Mouse (Mus musculus): ENCODE data around the gene Havcr2. TPM values are rescaled to one million over a fixed set of nuclear protein-coding genes. Genes with fewer than 3 reads are reported as not detected.
A peak's percentile ranks its signal among the peaks of the same experiment; 100 is the strongest.
"Not testable (repeated sequence)": the region's sequence is repeated elsewhere in the genome, so short reads cannot be mapped to it uniquely, and the experiment has no call there.

Havcr2 gene
- 0.55 and 0.82 TPM in 2 replicates for polyA plus RNA-seq (2015; fragmentation: Nextera tagmentation; extraction: Ambion mirVana)

- DNase-seq (ENCODE audit: low spot score) = no peak
Measured at GRCm38 (mm10) chr11:46454453-46455045, at the start of gene Havcr2. TSS of gene Havcr2 (plus strand) at chr11:46454935.

GRCm38 (mm10) chr11:46404986-46405385 is 49.7 kb upstream of the Havcr2 start:
- DNase-seq (ENCODE audit: low spot score) = peak; percentile 86

- DNase-seq (ENCODE audit: low spot score) = no peak
Measured at GRCm38 (mm10) chr11:46406721-46407120, 48.0 kb upstream of the Havcr2 start.

- DNase-seq (ENCODE audit: low spot score) = no peak
Measured at GRCm38 (mm10) chr11:46410018-46410563, 44.6 kb upstream of the Havcr2 start.

GRCm38 (mm10) chr11:46418438-46418837 is 36.3 kb upstream of the Havcr2 start:
- no peak for DNase-seq (ENCODE audit: low spot score)

GRCm38 (mm10) chr11:46418860-46419259 is 35.9 kb upstream of the Havcr2 start:
- no peak for DNase-seq (ENCODE audit: low spot score)

GRCm38 (mm10) chr11:46421086-46421888 is 33.4 kb upstream of the Havcr2 start:
- DNase-seq (ENCODE audit: low spot score) = peak; percentile 77

GRCm38 (mm10) chr11:46428131-46428530 is 26.6 kb upstream of the Havcr2 start:
- not testable (repeated sequence) for DNase-seq (ENCODE audit: low spot score)

GRCm38 (mm10) chr11:46430123-46430522 is 24.6 kb upstream of the Havcr2 start:
- no peak for DNase-seq (ENCODE audit: low spot score)

- DNase-seq (ENCODE audit: low spot score) = peak; percentile 90
Measured at GRCm38 (mm10) chr11:46431129-46431528, 23.6 kb upstream of the Havcr2 start.

- DNase-seq (ENCODE audit: low spot score) = no peak
Measured at GRCm38 (mm10) chr11:46435363-46435762, 19.4 kb upstream of the Havcr2 start.

- peak; percentile 97 for DNase-seq (ENCODE audit: low spot score)
Measured at GRCm38 (mm10) chr11:46436760-46437458, 17.8 kb upstream of the Havcr2 start, which contains the start of gene Med7. TSS of gene Med7 (plus strand) at chr11:46436925.

GRCm38 (mm10) chr11:46437459-46438000 is 17.2 kb upstream of the Havcr2 start:
- peak; percentile 73 for DNase-seq (ENCODE audit: low spot score)

- no peak for DNase-seq (ENCODE audit: low spot score)
Measured at GRCm38 (mm10) chr11:46439005-46439543, 15.7 kb upstream of the Havcr2 start.

- no peak for DNase-seq (ENCODE audit: low spot score)
Measured at GRCm38 (mm10) chr11:46441774-46442173, 13.0 kb upstream of the Havcr2 start.

GRCm38 (mm10) chr11:46443152-46443551 is 11.6 kb upstream of the Havcr2 start:
- DNase-seq (ENCODE audit: low spot score) = peak; percentile 50

GRCm38 (mm10) chr11:46443979-46444378 is 10.8 kb upstream of the Havcr2 start:
- DNase-seq (ENCODE audit: low spot score) = no peak

GRCm38 (mm10) chr11:46446150-46446549 is 8.6 kb upstream of the Havcr2 start:
- DNase-seq (ENCODE audit: low spot score) = no peak

- DNase-seq (ENCODE audit: low spot score) = peak; percentile 59
Measured at GRCm38 (mm10) chr11:46447644-46448484, 6.9 kb upstream of the Havcr2 start.

- DNase-seq (ENCODE audit: low spot score) = no peak
Measured at GRCm38 (mm10) chr11:46449461-46450080, 5.2 kb upstream of the Havcr2 start.

Data from thymus, postnatal 0 days (tissue).